Mouse (Mus musculus): ENCODE results near the gene Aspm. TPM values are rescaled to one million over a fixed set of nuclear protein-coding genes. Genes with fewer than 3 reads are reported as not detected.
A peak's percentile ranks its signal among the peaks of the same experiment; 100 is the strongest.
"Not testable (repeated sequence)": the region's sequence is repeated elsewhere in the genome, so short reads cannot be mapped to it uniquely, and the experiment has no call there.

Gene Aspm
- 7.7 and 8.2 TPM in 2 replicates for total RNA-seq (2021)
- long read RNA-seq, experiment 1, partial matches to known transcripts: 1 of 2 reads
- long read RNA-seq, experiment 1, other reads (novel, unspliced or antisense): 1 of 2 reads
- long read RNA-seq, experiment 2, partial matches to known transcripts: 1 of 1 reads
- long read RNA-seq, experiment 2, other reads (novel, unspliced or antisense): 0 of 1 reads

DNA sequence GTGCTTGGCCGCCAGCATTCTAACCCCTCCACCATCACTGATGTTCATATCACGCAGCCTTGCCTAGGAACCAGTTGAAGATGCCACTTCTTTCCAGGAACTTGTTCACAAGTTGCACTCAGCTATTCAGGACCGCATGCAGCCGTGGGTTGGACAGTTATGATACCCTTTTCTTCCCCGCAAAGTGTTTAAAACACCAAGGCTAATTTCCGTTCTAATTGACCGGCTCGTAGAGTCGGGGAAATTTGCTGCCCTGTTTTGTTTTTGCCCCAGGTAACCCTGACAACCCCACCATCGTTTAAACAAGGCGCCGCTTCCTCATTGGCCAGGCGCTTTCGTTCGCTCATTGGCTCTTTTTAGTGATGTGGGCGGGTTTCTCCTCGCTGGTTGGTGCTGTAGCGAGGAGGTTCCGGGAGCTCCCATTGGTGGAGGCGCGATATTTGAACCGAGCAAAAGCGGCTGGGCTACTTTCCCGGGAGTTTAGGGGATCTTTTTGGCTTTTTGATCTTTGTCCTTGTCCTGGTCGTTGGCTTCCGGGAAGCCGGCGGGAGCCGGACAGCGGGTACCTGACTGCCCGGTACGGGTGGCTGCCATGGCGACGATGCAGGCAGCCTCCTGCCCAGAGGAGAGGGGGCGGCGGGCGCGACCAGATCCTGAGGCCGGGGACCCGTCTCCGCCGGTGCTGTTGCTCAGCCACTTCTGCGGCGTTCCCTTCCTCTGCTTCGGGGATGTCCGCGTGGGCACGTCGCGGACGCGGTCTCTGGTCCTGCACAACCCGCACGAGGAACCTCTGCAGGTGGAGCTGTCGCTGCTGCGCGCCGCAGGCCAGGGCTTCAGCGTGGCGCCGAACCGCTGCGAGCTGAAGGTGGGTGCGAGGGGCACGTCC lies at the start of gene Aspm:
Aspm (plus strand) TSS at position 433 of the 886 bp plus-strand sequence.
- peak; percentile 93 for DNase-seq

DNA sequence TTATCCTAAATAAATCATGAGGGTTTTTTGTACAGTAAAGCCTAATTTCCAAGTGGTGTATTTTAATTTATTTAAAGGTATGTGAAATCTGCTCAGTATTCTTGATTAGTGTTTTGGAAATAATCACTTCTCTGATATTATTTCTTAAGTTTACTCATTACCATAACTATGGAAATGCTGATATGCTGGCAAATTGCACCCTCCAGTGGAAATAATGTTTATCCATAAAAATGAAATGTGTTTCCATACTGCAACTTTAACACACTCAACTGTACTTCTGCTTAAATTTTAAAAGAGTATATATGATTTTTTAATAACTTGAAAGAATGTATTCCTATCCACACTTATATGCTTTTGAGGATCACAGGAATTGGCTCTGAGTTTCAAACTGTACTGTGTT lies 48.8 kb upstream of the Aspm start:
- DNase-seq: no peak

DNA sequence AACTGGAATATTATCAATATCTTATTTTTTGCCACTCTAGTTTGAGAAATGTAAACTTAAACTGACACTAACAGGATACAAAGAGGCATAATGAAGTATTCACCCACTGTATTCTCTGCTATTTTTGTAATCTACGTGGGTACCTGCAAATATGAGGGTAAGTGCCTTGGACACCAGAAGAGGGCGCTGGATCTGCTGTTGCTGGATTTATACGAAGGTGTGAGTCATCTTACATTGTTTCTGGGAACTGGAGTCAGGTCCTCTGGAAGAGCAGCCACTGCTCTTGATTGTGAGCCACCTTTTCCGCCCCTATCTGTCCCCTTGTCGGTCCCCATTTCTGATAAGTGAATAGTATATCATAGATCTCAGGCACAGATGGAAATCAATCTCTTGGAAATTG lies 46.9 kb upstream of the Aspm start:
- no peak for DNase-seq

DNA sequence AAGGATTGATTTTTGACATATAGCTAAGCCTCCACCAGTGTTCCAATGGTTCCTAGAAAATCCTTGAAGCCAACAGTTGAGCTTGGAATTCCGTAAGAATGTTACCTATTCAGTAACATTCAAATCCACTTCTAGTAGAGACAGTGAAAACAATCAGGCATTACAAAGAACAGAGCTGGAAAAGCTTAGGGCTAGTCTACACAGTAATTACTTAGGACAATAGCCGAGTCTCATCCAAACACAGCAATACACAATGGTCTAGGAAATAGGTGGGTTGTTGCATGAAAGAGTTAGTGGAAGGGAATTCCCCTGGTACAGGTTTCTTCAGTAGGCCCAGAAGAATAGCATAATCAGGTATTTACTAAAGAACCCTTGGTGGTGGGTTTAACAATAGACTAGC lies 42.2 kb upstream of the Aspm start:
- DNase-seq: not testable (repeated sequence)

DNA sequence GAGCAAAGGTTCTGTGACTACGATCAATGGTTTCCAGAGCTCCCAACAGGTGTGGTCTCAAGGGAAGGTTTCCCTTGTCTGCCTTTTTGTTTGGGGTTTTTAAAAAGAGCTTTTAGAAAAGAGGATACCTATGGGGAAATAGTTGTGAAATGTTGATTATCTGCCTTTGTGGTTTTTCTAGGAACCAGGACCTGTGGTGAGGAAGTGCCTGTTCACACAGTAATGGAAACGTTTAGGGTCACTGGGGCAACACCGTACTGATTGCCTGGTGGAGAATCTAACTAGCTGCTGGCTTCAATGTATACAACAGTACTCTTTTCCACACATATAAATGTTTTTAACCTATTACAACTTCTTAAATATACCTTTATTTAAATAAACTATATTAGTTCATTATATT lies 41.1 kb upstream of the Aspm start:
- no peak for DNase-seq

DNA sequence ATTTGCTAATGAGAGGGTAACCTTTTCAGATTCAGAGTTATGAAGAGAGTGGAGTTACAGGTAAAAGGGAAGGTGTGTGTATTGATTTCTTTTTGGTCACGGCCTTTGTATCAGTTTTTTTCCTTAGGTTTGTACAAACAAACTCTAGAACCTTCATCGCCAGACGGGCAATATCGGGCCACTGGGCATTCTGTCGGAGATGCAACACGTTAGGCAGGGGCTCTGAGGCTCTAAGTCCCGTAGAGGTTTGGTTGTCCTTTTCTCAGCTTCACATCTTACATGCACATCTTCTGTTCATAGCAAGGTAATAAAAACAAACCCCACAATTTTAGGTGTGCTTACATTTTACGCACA lies 33.1 kb upstream of the Aspm start:
- no peak for DNase-seq

DNA sequence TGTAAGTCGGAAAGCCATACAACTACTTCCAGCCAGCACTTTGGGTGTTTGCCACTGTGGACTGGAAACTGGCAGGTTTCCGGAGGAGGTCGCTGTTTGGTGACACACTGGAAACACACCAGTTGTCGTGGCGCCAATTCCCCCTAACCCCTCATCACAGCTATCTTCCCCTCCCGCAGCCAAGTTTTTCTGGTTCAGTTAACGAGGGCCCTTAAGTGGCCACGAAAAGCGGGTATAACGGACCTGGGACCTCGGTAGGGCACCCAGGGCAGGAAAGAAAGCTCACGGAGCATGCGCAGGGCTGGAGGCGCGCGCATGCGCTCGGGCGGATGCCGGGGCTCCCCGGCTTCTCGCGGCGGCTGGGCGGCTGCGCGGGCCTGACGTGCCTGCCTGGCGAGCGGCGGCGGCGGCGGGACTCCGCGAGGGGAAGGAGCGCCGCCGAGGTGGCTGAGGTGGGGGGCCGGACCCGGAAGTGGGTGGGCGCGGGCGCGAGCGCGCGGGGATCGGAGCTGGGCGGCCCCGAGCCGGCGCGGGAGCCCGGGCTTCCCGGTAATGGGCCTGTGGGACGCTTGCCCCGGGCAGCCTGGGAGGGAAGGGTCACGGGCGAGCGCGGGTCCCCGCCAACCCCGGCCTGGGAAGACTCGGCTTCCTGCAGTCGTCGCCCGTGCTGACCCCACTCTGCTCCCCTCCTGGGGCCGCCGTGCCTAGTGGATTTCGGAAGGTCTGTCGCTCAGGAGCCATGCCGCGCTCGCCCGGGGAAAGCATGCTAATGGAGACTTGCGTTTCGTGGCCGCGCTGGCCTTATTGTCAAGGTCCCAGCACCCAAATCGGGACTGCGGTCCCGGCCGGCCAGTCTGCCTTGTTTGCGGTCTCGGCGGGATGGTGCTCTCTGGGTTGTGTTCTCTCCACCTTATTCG lies 32.4 kb upstream of the Aspm start, which contains the start of gene Zbtb41:
Zbtb41 (plus strand) TSS at position 414 of the 917 bp plus-strand sequence.
- peak; percentile 93 for DNase-seq

DNA sequence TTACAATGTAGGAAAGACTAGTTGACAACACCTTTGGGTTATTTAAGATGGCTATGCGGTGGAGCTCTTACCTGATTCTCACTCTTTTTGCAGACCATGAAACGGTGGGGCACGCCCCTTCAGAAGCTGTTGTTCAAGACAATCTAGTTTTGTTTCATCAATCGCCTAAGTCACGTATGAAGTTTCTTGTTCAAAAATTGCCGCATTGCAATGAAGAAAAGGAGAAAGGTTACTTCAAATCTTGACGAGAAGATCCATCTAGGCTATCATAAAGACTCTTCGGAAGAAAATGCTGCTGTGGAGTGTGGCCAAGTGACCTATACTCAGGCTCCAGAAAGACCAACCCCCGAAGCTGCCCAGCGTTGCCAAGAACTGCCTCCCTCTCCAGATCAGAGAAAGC lies 31.6 kb upstream of the Aspm start:
- DNase-seq: peak; percentile 21

DNA sequence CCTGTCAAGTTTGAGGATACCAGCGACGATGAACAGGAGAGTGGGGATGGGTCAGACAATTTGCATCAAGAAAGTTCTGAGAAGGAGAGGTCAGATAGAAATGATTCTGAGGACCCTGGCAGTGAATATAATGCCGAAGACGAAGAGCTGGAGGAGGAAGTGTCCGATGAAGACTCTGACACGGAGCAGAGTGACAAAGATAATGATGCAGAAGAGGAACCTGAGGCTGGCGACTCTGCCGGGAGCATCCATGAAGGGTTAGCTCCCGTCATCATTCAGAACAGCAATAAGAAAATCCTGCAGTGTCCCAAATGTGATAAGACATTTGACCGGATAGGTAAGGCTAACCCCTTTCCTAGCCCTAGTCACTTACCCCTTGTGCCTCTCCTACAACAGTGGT lies 30.6 kb upstream of the Aspm start:
- DNase-seq: no peak

DNA sequence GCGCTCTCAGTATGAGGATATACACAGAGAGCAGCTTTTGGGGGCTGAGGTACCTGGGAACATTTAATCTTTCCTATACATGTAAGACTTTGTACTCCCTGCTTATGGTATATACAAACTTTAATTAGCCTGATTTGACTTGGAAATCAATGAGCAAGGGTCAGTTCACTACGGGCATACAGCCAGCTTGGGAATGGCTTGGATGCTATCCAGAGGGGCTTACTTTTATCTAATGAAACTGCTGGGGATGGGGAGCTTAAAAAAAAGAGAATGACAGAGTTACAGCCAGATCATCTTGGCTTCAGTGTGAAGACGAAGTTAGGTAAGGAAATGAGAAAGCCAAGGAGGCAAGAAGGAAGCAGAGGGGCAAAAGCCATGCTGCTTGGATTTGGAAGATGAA lies 29.6 kb upstream of the Aspm start:
- DNase-seq: no peak

DNA sequence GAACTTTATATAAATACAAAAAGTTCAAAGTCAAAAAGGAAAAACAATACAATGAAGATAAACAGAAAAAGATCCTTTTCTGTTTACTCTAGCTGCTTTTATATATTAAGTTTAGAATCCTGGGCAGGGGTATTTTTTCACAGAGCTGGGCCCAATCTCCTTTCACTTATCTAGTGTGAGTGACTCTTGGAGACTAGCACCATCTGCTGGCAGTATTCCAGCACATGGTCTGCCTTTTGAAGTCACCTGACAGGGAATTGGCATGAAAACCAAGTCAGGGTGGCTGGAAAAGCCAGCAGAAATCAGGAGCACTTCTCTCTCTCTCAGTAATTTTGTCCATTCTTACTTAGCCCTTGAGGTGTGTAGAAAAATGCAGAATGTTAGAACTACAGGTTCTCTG lies 16.2 kb upstream of the Aspm start:
- DNase-seq: peak; percentile 57

DNA sequence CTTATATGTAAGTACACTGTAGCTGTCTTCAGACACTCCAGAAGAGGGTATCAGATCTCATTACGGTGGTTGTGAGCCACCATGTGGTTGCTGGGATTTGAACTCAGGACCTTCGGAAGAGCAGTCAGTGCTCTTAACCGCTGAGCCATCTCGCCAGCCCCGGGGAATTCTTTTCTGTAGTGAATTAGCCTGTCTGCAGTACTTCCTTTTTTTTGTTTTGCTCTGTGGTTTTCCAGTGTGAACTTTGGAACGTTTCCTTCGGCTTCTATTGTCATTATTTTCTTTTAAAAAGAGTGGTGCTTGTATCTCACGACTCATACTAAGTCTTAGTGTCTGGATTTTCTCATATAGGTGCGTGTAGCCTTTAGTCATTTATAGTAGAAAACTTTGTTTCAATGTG lies 11.5 kb upstream of the Aspm start:
- DNase-seq: not testable (repeated sequence)

DNA sequence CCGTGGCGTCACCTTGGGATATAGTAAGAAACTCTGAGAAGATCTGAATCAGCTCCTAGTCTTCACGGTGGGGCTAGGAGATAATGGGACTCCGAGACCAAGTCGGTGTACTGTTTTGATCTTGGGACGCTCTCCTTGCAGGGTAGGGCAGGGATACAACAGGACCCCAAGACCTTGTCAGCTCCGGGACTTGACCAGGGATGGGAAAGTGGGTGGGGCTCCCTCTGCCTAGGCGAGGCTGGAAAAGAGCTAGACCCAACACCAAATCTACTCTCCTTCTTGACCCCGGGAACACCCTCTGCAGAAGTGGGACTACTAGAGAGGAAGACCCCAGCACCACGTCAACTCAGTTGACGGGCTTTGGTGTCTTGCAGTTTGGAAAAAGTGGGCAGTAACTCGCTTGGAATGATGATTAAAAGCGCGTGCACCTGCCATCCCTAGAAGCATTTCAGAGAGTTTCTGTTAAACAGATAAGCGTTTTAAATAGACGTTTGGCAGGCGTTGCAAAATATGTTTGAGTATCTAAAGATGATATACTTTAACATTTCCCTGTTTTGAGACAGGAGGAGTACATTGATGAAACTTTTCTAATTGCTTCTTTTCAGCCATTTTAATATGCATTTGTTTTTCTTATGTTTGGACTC lies 776 bp downstream of the Aspm start:
- DNase-seq: no peak

DNA sequence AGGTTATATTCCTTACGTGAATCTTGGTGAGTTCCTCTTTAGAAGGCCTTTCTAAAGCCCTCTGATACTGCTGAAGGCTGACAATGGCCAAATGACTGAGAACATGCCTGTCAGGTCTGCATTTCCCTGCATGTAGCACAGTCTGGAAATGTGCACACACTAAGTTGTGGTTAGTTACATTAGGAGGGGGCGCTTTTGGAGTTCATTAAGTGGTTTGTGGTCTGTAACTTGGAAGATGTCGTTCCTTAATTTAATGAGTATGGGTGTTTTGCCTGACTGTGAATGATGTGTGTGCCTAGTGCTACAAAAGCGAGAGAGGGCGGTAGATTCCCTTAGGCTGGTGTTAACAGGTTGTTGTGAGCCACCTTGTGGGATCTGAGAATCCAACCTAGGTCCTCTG lies 6.2 kb downstream of the Aspm start:
- no peak for DNase-seq

DNA sequence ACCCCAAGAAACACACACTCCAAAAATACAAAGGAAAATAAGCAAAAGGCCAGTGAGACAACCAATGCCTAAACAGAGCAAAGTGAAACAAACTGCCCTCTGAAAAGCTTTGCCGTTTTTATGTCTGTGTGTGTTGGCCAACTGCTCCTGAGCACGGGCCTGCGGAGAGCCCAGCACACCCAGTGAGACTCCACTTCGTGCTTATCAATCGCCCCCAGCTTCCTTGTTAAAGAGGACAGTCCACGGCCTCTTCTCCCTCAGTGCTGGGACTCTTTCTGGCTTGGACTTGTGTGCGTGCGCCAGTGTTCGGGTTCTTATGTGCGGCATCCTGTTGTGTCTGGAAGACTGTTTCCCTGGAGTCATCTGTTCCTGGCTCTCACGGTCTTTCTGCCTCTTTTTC lies 11.4 kb downstream of the Aspm start:
- no peak for DNase-seq

DNA sequence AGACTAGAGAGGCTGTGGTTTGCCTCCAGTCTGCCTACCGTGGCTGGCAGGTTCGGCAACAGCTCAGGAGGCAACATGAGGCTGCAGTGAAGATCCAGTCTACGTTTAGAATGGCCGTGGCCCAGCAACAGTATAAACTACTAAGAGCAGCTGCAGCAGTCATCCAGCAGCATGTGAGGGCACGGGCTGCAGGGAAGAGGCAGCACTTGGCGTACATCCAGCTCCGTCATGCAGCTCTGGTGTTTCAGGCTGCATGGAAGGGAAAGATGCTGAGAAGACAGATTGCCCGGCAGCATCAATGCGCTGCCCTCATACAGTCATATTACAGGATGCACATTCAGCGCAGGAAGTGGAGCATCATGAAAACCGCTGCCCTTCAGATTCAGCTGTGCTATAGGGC lies 24.3 kb downstream of the Aspm start:
- DNase-seq: no peak

DNA sequence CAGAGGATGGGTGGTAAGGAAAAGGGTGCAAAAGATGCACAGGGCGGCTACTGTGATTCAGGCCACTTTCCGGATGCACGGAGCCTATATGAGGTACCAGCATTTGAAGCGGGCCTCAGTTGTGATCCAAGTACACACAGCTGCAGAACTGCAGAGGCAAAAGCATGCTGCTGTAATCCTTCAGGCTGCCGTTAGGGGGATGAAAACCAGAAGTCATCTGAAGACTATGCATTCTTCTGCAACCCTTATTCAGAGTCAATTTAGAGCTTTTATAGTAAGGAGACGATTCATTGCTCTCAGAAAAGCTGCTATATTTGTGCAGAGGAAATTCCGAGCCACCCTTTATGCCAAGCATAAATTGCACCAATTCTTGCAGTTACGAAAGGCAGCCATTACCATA lies 25.7 kb downstream of the Aspm start:
- DNase-seq: no peak

DNA sequence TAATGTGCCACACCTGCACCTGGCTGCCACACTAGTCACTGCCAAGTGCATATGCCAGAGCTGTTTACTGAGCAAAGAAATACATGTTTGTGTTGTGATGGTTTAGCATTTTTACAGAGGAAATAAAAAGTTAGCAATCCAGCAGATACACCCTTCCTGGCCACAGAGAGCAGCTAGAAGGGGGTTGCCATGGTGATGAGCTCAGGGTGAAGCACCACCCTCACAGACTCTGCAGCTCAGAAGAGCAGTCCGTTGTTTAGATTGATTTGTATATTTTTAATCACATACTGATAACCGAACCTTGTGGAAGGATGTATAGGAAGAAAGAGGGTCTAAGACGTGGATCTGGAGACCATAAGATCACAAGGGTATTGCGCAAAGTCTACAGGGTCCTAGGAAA lies 26.6 kb downstream of the Aspm start:
- DNase-seq: no peak

DNA sequence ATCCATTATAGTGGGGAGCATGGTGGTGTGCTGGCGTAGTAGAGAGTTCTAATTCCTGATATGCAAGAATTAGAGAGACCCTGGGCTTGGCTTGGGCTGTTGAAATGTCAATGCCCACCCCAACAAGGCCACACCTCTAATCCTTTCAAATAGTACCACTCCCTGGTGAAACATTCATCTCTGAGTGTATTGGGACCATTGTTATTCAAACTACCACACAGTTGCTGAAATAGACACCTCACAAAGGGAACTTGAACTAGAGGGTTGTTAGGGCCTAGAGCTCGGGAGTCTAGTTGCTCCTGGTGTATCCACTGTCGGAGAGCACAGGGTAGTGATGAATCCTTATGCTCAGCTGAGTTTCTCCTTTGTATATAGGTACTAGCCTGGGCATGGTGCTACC lies 40.1 kb downstream of the Aspm start:
- DNase-seq: no peak

DNA sequence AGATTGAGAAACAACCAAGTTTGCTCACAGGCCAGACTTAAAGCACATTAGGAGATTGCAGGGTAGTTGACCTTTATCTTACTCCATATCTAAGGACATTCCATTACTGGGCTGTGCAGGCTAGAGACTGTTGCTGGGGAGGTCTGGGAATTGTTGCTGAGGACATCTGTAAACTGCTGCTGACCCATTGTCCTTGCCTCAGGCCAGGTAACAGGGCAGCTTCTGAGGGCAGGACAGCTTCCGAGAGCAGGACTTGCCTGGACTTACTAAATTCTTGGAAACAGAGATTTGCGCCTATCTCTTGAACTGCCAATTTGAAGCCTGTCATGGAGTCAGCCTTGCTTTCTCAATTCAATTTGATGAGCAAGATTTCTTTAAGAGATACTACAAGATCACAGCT lies 40.8 kb downstream of the Aspm start:
- no peak for DNase-seq

DNA sequence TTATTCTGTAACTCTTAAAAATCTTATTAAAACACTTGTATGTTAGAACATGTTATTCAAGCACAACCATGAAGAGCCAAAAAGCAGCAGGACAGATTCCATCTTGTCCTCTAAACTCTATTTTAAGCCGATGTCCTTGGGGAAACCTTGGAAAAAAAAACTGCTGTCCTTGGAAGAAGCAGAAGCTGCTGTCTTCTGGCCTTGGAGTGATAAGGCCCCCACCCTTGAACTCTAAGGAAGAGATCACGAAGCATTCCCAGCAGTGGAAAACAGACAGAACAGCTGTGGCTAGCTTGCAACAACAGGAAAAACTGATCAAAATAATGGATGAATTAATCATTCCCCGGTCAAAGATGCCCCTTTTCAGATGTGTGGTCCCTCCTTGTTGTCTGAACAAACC lies 41.6 kb downstream of the Aspm start:
- DNase-seq: no peak

DNA sequence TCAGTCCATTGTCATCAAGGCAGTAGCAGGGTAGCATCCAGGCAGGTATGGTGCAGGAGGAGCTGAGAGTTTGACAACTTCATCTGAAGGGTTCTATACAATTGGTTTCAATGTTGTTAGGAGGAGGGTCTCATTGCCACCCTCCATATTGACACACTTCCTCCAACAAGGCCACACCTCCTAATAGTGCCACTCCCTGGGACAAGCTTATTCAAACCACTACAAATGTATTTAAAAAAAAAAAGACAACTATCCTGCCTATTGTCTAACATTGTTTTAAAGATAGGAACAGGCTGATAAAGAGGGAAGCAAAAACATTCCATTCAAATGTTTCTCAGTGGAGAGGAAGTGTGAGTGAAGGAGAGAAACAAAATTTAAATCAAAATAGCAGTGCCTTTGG lies 45.2 kb downstream of the Aspm start:
- DNase-seq: no peak

Measured in adrenal gland, postnatal 14 days (tissue).